Mouse (Mus musculus) embryonic facial prominence, embryonic 12.5 days (tissue): ENCODE measurements at regions not wholly inside any gene's neighbourhood (a gene's known extent, or its start where the extent isn't known, plus 50 kb on each side); places are given as distances from the start of the nearest gene placed in this dataset.
A peak's percentile ranks its signal among the peaks of the same experiment; 100 is the strongest.

Experiments
- ATAC-seq: fragments of 200-750 bp; cut with Nextera tagmentation; 2 replicates; pipeline ENCODE4 v1.8.0; 2017; ENCODE audit not compliant: insufficient number of reproducible peaks, insufficient read depth, low FRiP score, low TSS enrichment
- H3K27ac ChIP-seq: fragments of 300-500 bp; sonication (generic); 2 replicates; pipeline ENCODE4 v1.5.1; 2016; ENCODE audit warnings: mild to moderate bottlenecking
- H3K27me3 ChIP-seq: fragments of 300-500 bp; sonication (generic); 2 replicates; pipeline ENCODE4 v1.6.1; 2016; ENCODE audit warnings: mild to moderate bottlenecking, moderate library complexity
- H3K36me3 ChIP-seq: fragments of 300-500 bp; sonication (generic); 2 replicates; pipeline ENCODE4 v1.6.1; 2016; ENCODE audit warnings: mild to moderate bottlenecking
- H3K4me1 ChIP-seq: fragments of 300-500 bp; sonication (generic); 2 replicates; pipeline ENCODE4 v1.6.1; 2016
- H3K4me2 ChIP-seq: fragments of 300-500 bp; sonication (generic); replicated peaks from 2 replicates; pipeline ENCODE4 v1.6.1; 2016; ENCODE audit warnings: mild to moderate bottlenecking, moderate library complexity
- H3K4me3 ChIP-seq: fragments of 300-500 bp; sonication (generic); 2 replicates; pipeline ENCODE4 v1.5.1; 2016; ENCODE audit warnings: mild to moderate bottlenecking
- H3K9ac ChIP-seq: fragments of 300-500 bp; sonication (generic); 2 replicates; pipeline ENCODE4 v1.6.1; 2016; ENCODE audit warnings: mild to moderate bottlenecking, moderate library complexity
- H3K9me3 ChIP-seq: fragments of 300-500 bp; sonication (generic); 2 replicates; pipeline ENCODE4 v1.6.1; 2016; ENCODE audit warnings: mild to moderate bottlenecking, moderate library complexity
- WGBS: fragments of 180-500 bp; shearing (Covaris S2); methylation state at CpG from one replicate; pipeline ENCODE4 v1.1.7; 2016; 5-methylcytosine and 5-hydroxymethylcytosine counted together

GRCm38 (mm10) chr13:60438177-60438576, 163.6 kb upstream of the Dapk1 start:
- ATAC-seq, result no peak
- no peak overlapping the region for H3K9ac ChIP-seq
- H3K27me3 ChIP-seq, result no peaks in the 10 kb centered on the region
- no peak overlapping the region for H3K4me3 ChIP-seq
- H3K27ac ChIP-seq, result no peak overlapping the region
- 92% methylated on average over 2 of the region's 2 CpGs for WGBS
- no peaks in the 10 kb centered on the region for H3K9me3 ChIP-seq
- no peaks in the 10 kb centered on the region for H3K36me3 ChIP-seq
- H3K4me2 ChIP-seq, result no peak overlapping the region
- peaks cover 34% of the 10 kb centered on the region for H3K4me1 ChIP-seq

GRCm38 (mm10) chr13:60440586-60440985, 161.2 kb upstream of the Dapk1 start:
- Histone ChIP-seq H3K4me1 (peaks cover 24% of the 10 kb centered on the region), H3K27me3 (no peaks in the 10 kb centered on the region), H3K27ac (0 out of 2 replicates have a peak overlapping the region, but pooled peaks have one; percentile 36), H3K4me3 (no peak overlapping the region), H3K4me2 (no peak overlapping the region; the same call in 1 of the 2 replicates), H3K9me3 (no peaks in the 10 kb centered on the region), H3K36me3 (no peaks in the 10 kb centered on the region), H3K9ac (no peak overlapping the region)
- ATAC-seq, result no peak
- WGBS, result 35% methylated on average over 3 of the region's 3 CpGs

- Histone ChIP-seq H3K27me3 (no peaks in the 10 kb centered on the region), H3K9me3 (no peaks in the 10 kb centered on the region), H3K27ac (no peak overlapping the region), H3K4me1 (peaks cover 18% of the 10 kb centered on the region), H3K4me3 (no peak overlapping the region), H3K36me3 (no peaks in the 10 kb centered on the region), H3K9ac (no peak overlapping the region), H3K4me2 (no peak overlapping the region)
- 78% methylated on average over 5 of the region's 5 CpGs for WGBS
- ATAC-seq, result no peak
Measured at GRCm38 (mm10) chr13:60445164-60445563, 156.6 kb upstream of the Dapk1 start.

- Histone ChIP-seq H3K9me3 (no peaks in the 10 kb centered on the region), H3K36me3 (no peaks in the 10 kb centered on the region), H3K4me1 (0 out of 2 replicates have a peak, but pooled peaks cover 3% of the 10 kb centered on the region), H3K4me2 (no peak overlapping the region), H3K27ac (no peak overlapping the region), H3K4me3 (no peak overlapping the region), H3K9ac (no peak overlapping the region), H3K27me3 (no peaks in the 10 kb centered on the region)
- no peak for ATAC-seq
- 49% methylated on average over 5 of the region's 5 CpGs for WGBS
Measured at GRCm38 (mm10) chr13:60446926-60447325, 154.8 kb upstream of the Dapk1 start.

GRCm38 (mm10) chr13:60450721-60451506, 150.8 kb upstream of the Dapk1 start:
- Histone ChIP-seq H3K27ac (no peak overlapping the region), H3K9ac (no peak overlapping the region), H3K4me2 (no peak overlapping the region), H3K27me3 (no peaks in the 10 kb centered on the region), H3K36me3 (no peaks in the 10 kb centered on the region), H3K4me1 (peaks cover 15% of the 10 kb centered on the region), H3K9me3 (no peaks in the 10 kb centered on the region), H3K4me3 (no peak overlapping the region)
- ATAC-seq, result no peak
- WGBS, result 76% methylated on average over 10 of the region's 10 CpGs

- H3K36me3 ChIP-seq, result no peaks in the 10 kb centered on the region
- no peak overlapping the region for H3K9ac ChIP-seq
- H3K27ac ChIP-seq, result peak overlapping the region; percentile 88; the same call in 1 of the 2 replicates
- H3K9me3 ChIP-seq, result no peaks in the 10 kb centered on the region
- 85% methylated on average over 9 of the region's 9 CpGs for WGBS
- no peak overlapping the region for H3K4me3 ChIP-seq
- H3K27me3 ChIP-seq, result no peaks in the 10 kb centered on the region
- ATAC-seq, result no peak
- H3K4me1 ChIP-seq, result peaks cover 18% of the 10 kb centered on the region
- no peak overlapping the region for H3K4me2 ChIP-seq
Measured at GRCm38 (mm10) chr13:60453821-60454483, 147.8 kb upstream of the Dapk1 start.

- Histone ChIP-seq H3K36me3 (no peaks in the 10 kb centered on the region), H3K27ac (peak overlapping the region; percentile 88), H3K4me1 (peaks cover 18% of the 10 kb centered on the region), H3K9me3 (no peaks in the 10 kb centered on the region), H3K27me3 (no peaks in the 10 kb centered on the region), H3K4me3 (no peak overlapping the region), H3K4me2 (peak overlapping the region; percentile 23; the same call in 1 of the 2 replicates), H3K9ac (no peak overlapping the region; the same call in 1 of the 2 replicates)
- no peak for ATAC-seq
- 19% methylated on average over 15 of the region's 15 CpGs for WGBS
Measured at GRCm38 (mm10) chr13:60455033-60455619, 146.6 kb upstream of the Dapk1 start.

- no peak overlapping the region for H3K4me3 ChIP-seq
- 40% methylated on average over 10 of the region's 10 CpGs for WGBS
- ATAC-seq, result no peak
- H3K9ac ChIP-seq, result no peak overlapping the region
- no peaks in the 10 kb centered on the region for H3K27me3 ChIP-seq
- no peak overlapping the region for H3K4me2 ChIP-seq
- peaks cover 18% of the 10 kb centered on the region for H3K4me1 ChIP-seq
- no peaks in the 10 kb centered on the region for H3K36me3 ChIP-seq
- peak overlapping the region; percentile 88; the same call in 1 of the 2 replicates for H3K27ac ChIP-seq
- no peaks in the 10 kb centered on the region for H3K9me3 ChIP-seq
Measured at GRCm38 (mm10) chr13:60455863-60456551, 145.7 kb upstream of the Dapk1 start.

- Histone ChIP-seq H3K36me3 (no peaks in the 10 kb centered on the region), H3K4me2 (no peak overlapping the region), H3K27me3 (no peaks in the 10 kb centered on the region), H3K9me3 (no peaks in the 10 kb centered on the region), H3K4me1 (peaks cover 18% of the 10 kb centered on the region), H3K27ac (no peak overlapping the region), H3K4me3 (no peak overlapping the region), H3K9ac (no peak overlapping the region)
- 87% methylated on average over 10 of the region's 10 CpGs for WGBS
- no peak for ATAC-seq
Measured at GRCm38 (mm10) chr13:60457277-60457676, 144.5 kb upstream of the Dapk1 start.

- Histone ChIP-seq H3K4me1 (peaks cover 18% of the 10 kb centered on the region), H3K4me2 (no peak overlapping the region), H3K4me3 (no peak overlapping the region), H3K27me3 (no peaks in the 10 kb centered on the region), H3K36me3 (no peaks in the 10 kb centered on the region), H3K9me3 (no peaks in the 10 kb centered on the region), H3K9ac (no peak overlapping the region), H3K27ac (no peak overlapping the region)
- WGBS, result 72% methylated on average over 5 of the region's 5 CpGs
- no peak for ATAC-seq
Measured at GRCm38 (mm10) chr13:60459002-60459401, 142.7 kb upstream of the Dapk1 start.

- ATAC-seq, result no peak
- H3K4me1 ChIP-seq, result 0 out of 2 replicates have a peak, but pooled peaks cover 4% of the 10 kb centered on the region
- no peaks in the 10 kb centered on the region for H3K27me3 ChIP-seq
- no peak overlapping the region for H3K4me3 ChIP-seq
- no peak overlapping the region for H3K27ac ChIP-seq
- H3K36me3 ChIP-seq, result no peaks in the 10 kb centered on the region
- 75% methylated on average over 5 of the region's 5 CpGs for WGBS
- H3K9ac ChIP-seq, result no peak overlapping the region
- no peaks in the 10 kb centered on the region for H3K9me3 ChIP-seq
- no peak overlapping the region for H3K4me2 ChIP-seq
Measured at GRCm38 (mm10) chr13:60466553-60467313, 135.0 kb upstream of the Dapk1 start.
